Mouse (Mus musculus) CH12.LX (cell line): ENCODE results near the gene Naa38. TPM values are rescaled to one million over a fixed set of nuclear protein-coding genes. Genes with fewer than 3 reads are reported as not detected.
A peak's percentile ranks its signal among the peaks of the same experiment; 100 is the strongest.

Experiments
- DNase-seq: peaks from one replicate; pipeline ENCODE4 v3.0.0-alpha.2; 2013; ENCODE audit errors: extremely low read depth
- H3K27ac ChIP-seq: 2 replicates; pipeline ENCODE4 v1.5.1; 2012; ENCODE audit warnings: low read depth, mild to moderate bottlenecking, control low read depth, moderate library complexity; ENCODE audit not compliant: insufficient read depth
- H3K27me3 ChIP-seq: replicated peaks from 2 replicates; pipeline ENCODE3; 2012; ENCODE audit warnings: inconsistent platforms
- H3K36me3 ChIP-seq, 2 experiments: replicated peaks in 1 of 2; 2 replicates each; pipeline versions ENCODE3 to v1.6.1; 2012; ENCODE audit warnings: inconsistent platforms in 1 of 2, low read length in 1 of 2, mild to moderate bottlenecking in 1 of 2, mixed read lengths in 1 of 2, moderate library complexity in 1 of 2; ENCODE audit not compliant: control insufficient read depth in 1 of 2, insufficient read depth in 1 of 2
- H3K4me1 ChIP-seq, 2 experiments: 2 replicates each; pipeline ENCODE4 v1.6.1; 2012; ENCODE audit warnings: inconsistent platforms in 1 of 2, moderate library complexity in 1 of 2; ENCODE audit not compliant: insufficient read depth in 2 of 2, control insufficient read depth in 1 of 2
- H3K4me2 ChIP-seq: 2 replicates; pipeline ENCODE4 v1.6.1; 2012; ENCODE audit warnings: low read depth, mild to moderate bottlenecking, control low read depth; ENCODE audit not compliant: poor library complexity, insufficient read depth, severe bottlenecking
- H3K4me3 ChIP-seq, 3 experiments: fragments of 150-350 bp in 1 of 3; sonication (generic) in 1 of 3; replicated peaks in 1 of 3; 2 replicates each; pipeline versions ENCODE3 to v1.5.1; 2011 to 2012; ENCODE audit warnings: low read depth in 2 of 3, low read length in 2 of 3, mild to moderate bottlenecking in 2 of 3, moderate library complexity in 2 of 3, control low read depth in 1 of 3, improper control_type of control experiment in 1 of 3, inconsistent platforms in 1 of 3, mixed read lengths in 1 of 3; ENCODE audit not compliant: poor library complexity in 1 of 3
- H3K79me2 ChIP-seq: replicated peaks from 2 replicates; pipeline ENCODE4 v1.6.1; 2012; ENCODE audit warnings: mild to moderate bottlenecking, moderate library complexity; ENCODE audit not compliant: control insufficient read depth, poor library complexity, insufficient read depth, severe bottlenecking; ENCODE audit errors: extremely low read depth
- H3K9ac ChIP-seq: 2 replicates; pipeline ENCODE4 v1.6.1; 2012; ENCODE audit warnings: low read depth, mild to moderate bottlenecking, control low read depth, moderate library complexity; ENCODE audit not compliant: insufficient read depth
- H3K9me3 ChIP-seq: replicated peaks from 2 replicates; pipeline ENCODE3; 2012; ENCODE audit warnings: low read length, inconsistent platforms, mixed read lengths
- EP300 ChIP-seq: IDR thresholded peaks from 2 replicates; pipeline ENCODE4 v1.6.1; 2011; ENCODE audit warnings: low read length, improper control_type of control experiment
- MAFK ChIP-seq: IDR thresholded peaks from 2 replicates; pipeline ENCODE4 v1.6.1; 2011; ENCODE audit warnings: low read length, improper control_type of control experiment; ENCODE audit not compliant: insufficient replicate concordance
- MAZ ChIP-seq: IDR thresholded peaks from 2 replicates; pipeline ENCODE4 v1.6.1; 2012; ENCODE audit warnings: low read depth, mild to moderate bottlenecking, inconsistent platforms, low read length, improper control_type of control experiment, moderate library complexity
- MYC ChIP-seq: IDR thresholded peaks from 2 replicates; pipeline ENCODE4 v1.6.1; 2011; ENCODE audit warnings: low read depth, mild to moderate bottlenecking, improper control_type of control experiment, low read length
- RCOR1 ChIP-seq: conservative IDR thresholded peaks from 2 replicates; pipeline ENCODE4 v1.6.1; 2012; ENCODE audit warnings: low read depth, mild to moderate bottlenecking, inconsistent platforms, low read length, improper control_type of control experiment
- ZKSCAN1 ChIP-seq: IDR thresholded peaks from 2 replicates; pipeline ENCODE4 v1.6.1; 2012; ENCODE audit warnings: low read depth, inconsistent platforms, low read length, improper control_type of control experiment, borderline replicate concordance
- ZMIZ1 ChIP-seq: IDR thresholded peaks from 2 replicates; pipeline ENCODE4 v1.6.1; 2012; ENCODE audit warnings: low read depth, mild to moderate bottlenecking, inconsistent platforms, low read length, improper control_type of control experiment
- dilution Hi-C: fragments of 300-500 bp; cut with MboI; formaldehyde crosslinking; loops from 2 replicates; pipeline ENCODE4 v1.14.3; 2020; ENCODE audit warnings: low sequenced_read_pairs; ENCODE audit not compliant: extremely low pct_unique_long_range_greater_than_20kb, extremely low pct_ligation_motif_present
- in situ Hi-C: fragments of 300-500 bp; cut with MboI; formaldehyde crosslinking; loops from 3 replicates; pipeline ENCODE4 v1.14.3; 2019; ENCODE audit warnings: low sequenced_read_pairs, low pct_ligation_motif_present, low pct_unique_long_range_greater_than_20kb, mixed read lengths
- polyA plus RNA-seq: library from polyadenylated mRNA; unstranded; fragments of >175 nt; gene quantifications from 2 replicates; pipeline ENCODE4 v1.2.1, GENCODE M21; 2012; ENCODE audit warnings: low read depth; ENCODE audit not compliant: insufficient read length
- total RNA-seq, 2 experiments: library from RNA; depleted of rRNA; stranded (reverse); fragments of 300-350 nt in 1 of 2; fragments of >200 nt in 1 of 2; gene quantifications; 2 replicates each; pipeline ENCODE4 v1.2.3; 2012 to 2014

The Naa38 gene
- total and polyA plus RNA-seq, 3 experiments, result 153 to 201 (median 193) TPM

GRCm38 (mm10) chr11:69420554-69421000, 25.3 kb downstream of the Naa38 start:
- dilution Hi-C loops, result no loop called here

GRCm38 (mm10) chr11:69421131-69421977, 26.1 kb downstream of the Naa38 start:
- no peak for DNase-seq
- TF ChIP-seq MAFK, result no peak
- no peak for TF ChIP-seq MYC
- H3K36me3 ChIP-seq, result no peaks in the 10 kb centered on the region
- H3K4me3 ChIP-seq, result no peak overlapping the region
- in situ Hi-C loops (no loop called here), dilution Hi-C loops (no loop called here)
- H3K9me3 ChIP-seq, result no peaks in the 10 kb centered on the region
- no peak overlapping the region for H3K27ac ChIP-seq
- peaks cover 86% of the 10 kb centered on the region for H3K27me3 ChIP-seq
- H3K4me2 ChIP-seq, result no peak overlapping the region
- H3K9ac ChIP-seq, result no peak overlapping the region
- H3K4me1 ChIP-seq, result peaks cover 12 to 37% of the 10 kb centered on the region in 2 experiments
- no peaks in the 10 kb centered on the region for H3K79me2 ChIP-seq

More at GRCm38 (mm10) chr11:69420554-69421000, 25.3 kb downstream of the Naa38 start:
- no peaks in the 10 kb centered on the region for H3K36me3 ChIP-seq
- in situ Hi-C loops, result no loop called here
- H3K79me2 ChIP-seq, result no peaks in the 10 kb centered on the region
- peaks cover 14 to 40% of the 10 kb centered on the region in 2 experiments for H3K4me1 ChIP-seq
- H3K4me2 ChIP-seq, result peak overlapping the region; percentile 93
- no peaks in the 10 kb centered on the region for H3K9me3 ChIP-seq
- H3K4me3 ChIP-seq, result no peak overlapping the region
- DNase-seq, result no peak
- H3K27me3 ChIP-seq, result peaks cover 80% of the 10 kb centered on the region
- no peak overlapping the region for H3K9ac ChIP-seq
- no peak overlapping the region for H3K27ac ChIP-seq
- TF ChIP-seq ZMIZ1 (no peak), MAZ (no peak), RCOR1 (no peak), ZKSCAN1 (no peak)

GRCm38 (mm10) chr11:69422842-69423241, 27.6 kb downstream of the Naa38 start:
- in situ Hi-C loops, result no loop called here
- Histone ChIP-seq H3K79me2 (no peaks in the 10 kb centered on the region), H3K4me2 (no peak overlapping the region), H3K9ac (no peak overlapping the region), H3K4me3 (no peak overlapping the region), H3K27ac (no peak overlapping the region), H3K4me1 (peaks cover 2 to 26% of the 10 kb centered on the region in 2 experiments), H3K36me3 (no peaks in the 10 kb centered on the region), H3K9me3 (no peaks in the 10 kb centered on the region), H3K27me3 (peaks cover 82% of the 10 kb centered on the region)
- dilution Hi-C loops, result no loop called here
- DNase-seq, result no peak
- no peak for TF ChIP-seq EP300
